Mouse (Mus musculus) limb, embryonic 13.5 days (tissue): ENCODE measurements around the gene Gm853. TPM values are rescaled to one million over a fixed set of nuclear protein-coding genes. Genes with fewer than 3 reads are reported as not detected.

Experiments used
- ATAC-seq: fragments of 200-750 bp; cut with Nextera tagmentation; 2 replicates; pipeline ENCODE4 v1.8.0; 2017; ENCODE audit warnings: low read depth, moderate number of reproducible peaks, moderate TSS enrichment; ENCODE audit not compliant: low FRiP score
- H3K27ac ChIP-seq: fragments of 300-500 bp; sonication (generic); 2 replicates; pipeline ENCODE4 v1.5.1; 2015; ENCODE audit warnings: inconsistent platforms, mild to moderate bottlenecking, moderate library complexity
- H3K27me3 ChIP-seq: fragments of 300-500 bp; sonication (generic); 2 replicates; pipeline ENCODE4 v1.6.1; 2015; ENCODE audit warnings: mild to moderate bottlenecking, inconsistent platforms
- H3K36me3 ChIP-seq: fragments of 300-500 bp; sonication (generic); 2 replicates; pipeline ENCODE4 v1.6.1; 2015; ENCODE audit warnings: inconsistent platforms, mild to moderate bottlenecking, moderate library complexity
- H3K4me1 ChIP-seq: fragments of 300-500 bp; sonication (generic); 2 replicates; pipeline ENCODE4 v1.6.1; 2015; ENCODE audit warnings: inconsistent platforms
- H3K4me2 ChIP-seq: fragments of 300-500 bp; sonication (generic); replicated peaks from 2 replicates; pipeline ENCODE4 v1.6.1; 2015; ENCODE audit warnings: inconsistent platforms, mild to moderate bottlenecking, moderate library complexity
- H3K4me3 ChIP-seq: fragments of 300-500 bp; sonication (generic); 2 replicates; pipeline ENCODE4 v1.5.1; 2015; ENCODE audit warnings: moderate library complexity, mild to moderate bottlenecking, inconsistent platforms
- H3K9ac ChIP-seq: fragments of 300-500 bp; sonication (generic); 2 replicates; pipeline ENCODE4 v1.6.1; 2015; ENCODE audit warnings: mild to moderate bottlenecking, inconsistent platforms
- H3K9me3 ChIP-seq: fragments of 300-500 bp; sonication (generic); 2 replicates; pipeline ENCODE4 v1.6.1; 2016; ENCODE audit warnings: inconsistent platforms
- WGBS: fragments of 180-500 bp; shearing (Covaris S2); methylation state at CpG from one replicate; pipeline ENCODE4 v1.1.7; 2015; 5-methylcytosine and 5-hydroxymethylcytosine counted together
- polyA plus RNA-seq: library from polyadenylated mRNA; unstranded; fragments of >200 nt; fragmentation: Nextera tagmentation; extraction: Ambion mirVana; gene quantifications from 2 replicates; pipeline ENCODE4 v1.2.1, GENCODE M21; 2015

Gene Gm853
- polyA plus RNA-seq, 1 experiment from 2014 or later = not detected

GRCm38 (mm10) chr4:130181886-130182285, 40.3 kb downstream of the Gm853 start:
- no peak for ATAC-seq

GRCm38 (mm10) chr4:130180909-130181602, 41.1 kb downstream of the Gm853 start:
- Histone ChIP-seq H3K9me3 (no peaks in the 10 kb centered on the region), H3K27me3 (no peaks in the 10 kb centered on the region), H3K4me3 (no peak overlapping the region), H3K9ac (no peak overlapping the region), H3K4me2 (no peak overlapping the region), H3K27ac (no peak overlapping the region), H3K36me3 (no peaks in the 10 kb centered on the region), H3K4me1 (peaks cover 11% of the 10 kb centered on the region)
- ATAC-seq = no peak
- 63% methylated on average over 7 of the region's 7 CpGs for WGBS

More at GRCm38 (mm10) chr4:130181886-130182285, 40.3 kb downstream of the Gm853 start:
- H3K27ac ChIP-seq = no peak overlapping the region
- no peaks in the 10 kb centered on the region for H3K9me3 ChIP-seq
- no peak overlapping the region for H3K4me2 ChIP-seq
- WGBS = 74% methylated on average over 4 of the region's 4 CpGs
- H3K4me1 ChIP-seq = peaks cover 6% of the 10 kb centered on the region
- no peaks in the 10 kb centered on the region for H3K36me3 ChIP-seq
- H3K9ac ChIP-seq = no peak overlapping the region
- no peak overlapping the region for H3K4me3 ChIP-seq
- H3K27me3 ChIP-seq = no peaks in the 10 kb centered on the region

GRCm38 (mm10) chr4:130179876-130180275, 42.3 kb downstream of the Gm853 start:
- WGBS = 86% methylated on average over 3 of the region's 3 CpGs
- ATAC-seq = no peak

GRCm38 (mm10) chr4:130177536-130177935, 44.7 kb downstream of the Gm853 start:
- Histone ChIP-seq H3K9ac (no peak overlapping the region), H3K27me3 (peaks cover 29% of the 10 kb centered on the region), H3K4me1 (peaks cover 34% of the 10 kb centered on the region), H3K9me3 (no peaks in the 10 kb centered on the region), H3K4me3 (no peak overlapping the region), H3K4me2 (no peak overlapping the region), H3K36me3 (no peaks in the 10 kb centered on the region), H3K27ac (no peak overlapping the region)
- 66% methylated on average over 7 of the region's 7 CpGs for WGBS
- no peak for ATAC-seq

More at GRCm38 (mm10) chr4:130179876-130180275, 42.3 kb downstream of the Gm853 start:
- H3K27me3 ChIP-seq = peaks cover 10% of the 10 kb centered on the region; the same call in 1 of the 2 replicates
- no peak overlapping the region for H3K9ac ChIP-seq
- peaks cover 21% of the 10 kb centered on the region for H3K4me1 ChIP-seq
- no peak overlapping the region for H3K27ac ChIP-seq
- H3K4me3 ChIP-seq = no peak overlapping the region
- H3K36me3 ChIP-seq = no peaks in the 10 kb centered on the region
- H3K4me2 ChIP-seq = no peak overlapping the region
- no peaks in the 10 kb centered on the region for H3K9me3 ChIP-seq

GRCm38 (mm10) chr4:130177087-130177486, 45.1 kb downstream of the Gm853 start:
- Histone ChIP-seq H3K9me3 (no peaks in the 10 kb centered on the region), H3K27ac (no peak overlapping the region), H3K9ac (no peak overlapping the region), H3K36me3 (no peaks in the 10 kb centered on the region), H3K4me2 (no peak overlapping the region), H3K4me1 (peaks cover 38% of the 10 kb centered on the region), H3K4me3 (no peak overlapping the region), H3K27me3 (peaks cover 29% of the 10 kb centered on the region)
- no peak for ATAC-seq
- 62% methylated on average over 4 of the region's 4 CpGs for WGBS

GRCm38 (mm10) chr4:130176156-130176720, 46.0 kb downstream of the Gm853 start:
- 76% methylated on average over 5 of the region's 5 CpGs for WGBS
- H3K4me2 ChIP-seq = no peak overlapping the region
- no peak for ATAC-seq
- no peak overlapping the region for H3K9ac ChIP-seq
- no peaks in the 10 kb centered on the region for H3K9me3 ChIP-seq
- H3K36me3 ChIP-seq = no peaks in the 10 kb centered on the region
- no peak overlapping the region for H3K27ac ChIP-seq
- peaks cover 47% of the 10 kb centered on the region for H3K4me1 ChIP-seq
- H3K4me3 ChIP-seq = no peak overlapping the region
- peaks cover 29% of the 10 kb centered on the region for H3K27me3 ChIP-seq

GRCm38 (mm10) chr4:130175072-130175711, 47.0 kb downstream of the Gm853 start, which contains the start of gene Tinagl1:
Tinagl1 (minus strand) TSS chr4:130175122.
- Histone ChIP-seq H3K4me3 (peak within 1 kb of the TSS; percentile 30), H3K27ac (no peak within 1 kb of the TSS), H3K9ac (peak within 1 kb of the TSS; percentile 13; the same call in 1 of the 2 replicates), H3K27me3 (peaks cover 29% of the 10 kb centered on the region), H3K9me3 (no peaks in the 10 kb centered on the region), H3K4me1 (peaks cover 48% of the 10 kb centered on the region), H3K36me3 (no peaks in the 10 kb centered on the region), H3K4me2 (peak within 1 kb of the TSS; percentile 65)
- WGBS = 3% methylated on average over 14 of the region's 14 CpGs
- ATAC-seq = no peak

- ATAC-seq = peak; percentile 32; the same call in 1 of the 2 replicates
Observed at GRCm38 (mm10) chr4:130174335-130175031, 47.7 kb downstream of the Gm853 start.

GRCm38 (mm10) chr4:130173911-130174311, 48.3 kb downstream of the Gm853 start:
- H3K4me2 ChIP-seq = peak overlapping the region; percentile 65
- WGBS = 40% methylated on average over 19 of the region's 19 CpGs
- ATAC-seq = no peak
- H3K4me3 ChIP-seq = peak overlapping the region; percentile 30; the same call in 1 of the 2 replicates
- H3K4me1 ChIP-seq = peaks cover 50% of the 10 kb centered on the region
- no peak overlapping the region for H3K9ac ChIP-seq
- no peaks in the 10 kb centered on the region for H3K9me3 ChIP-seq
- no peaks in the 10 kb centered on the region for H3K36me3 ChIP-seq
- H3K27ac ChIP-seq = no peak overlapping the region
- H3K27me3 ChIP-seq = peaks cover 29% of the 10 kb centered on the region

More at GRCm38 (mm10) chr4:130174335-130175031, 47.7 kb downstream of the Gm853 start:
- Histone ChIP-seq H3K27ac (no peak overlapping the region), H3K4me1 (peaks cover 48% of the 10 kb centered on the region), H3K4me2 (peak overlapping the region; percentile 65), H3K9ac (no peak overlapping the region), H3K4me3 (peak overlapping the region; percentile 30), H3K9me3 (no peaks in the 10 kb centered on the region), H3K27me3 (peaks cover 29% of the 10 kb centered on the region), H3K36me3 (no peaks in the 10 kb centered on the region)
- 3% methylated on average over 25 of the region's 25 CpGs for WGBS

- Histone ChIP-seq H3K27ac (no peak overlapping the region), H3K4me3 (no peak overlapping the region; the same call in 1 of the 2 replicates), H3K36me3 (no peaks in the 10 kb centered on the region), H3K27me3 (peaks cover 29% of the 10 kb centered on the region), H3K4me1 (peaks cover 57% of the 10 kb centered on the region), H3K4me2 (peak overlapping the region; percentile 65; the same call in 1 of the 2 replicates), H3K9me3 (no peaks in the 10 kb centered on the region), H3K9ac (no peak overlapping the region)
- WGBS = 66% methylated on average over 11 of the region's 11 CpGs
- no peak for ATAC-seq
Observed at GRCm38 (mm10) chr4:130173060-130173822, 49.0 kb downstream of the Gm853 start.
